Mouse (Mus musculus): Measurements from ENCODE around the gene Ndufaf2.

Ndufaf2 gene

DNA sequence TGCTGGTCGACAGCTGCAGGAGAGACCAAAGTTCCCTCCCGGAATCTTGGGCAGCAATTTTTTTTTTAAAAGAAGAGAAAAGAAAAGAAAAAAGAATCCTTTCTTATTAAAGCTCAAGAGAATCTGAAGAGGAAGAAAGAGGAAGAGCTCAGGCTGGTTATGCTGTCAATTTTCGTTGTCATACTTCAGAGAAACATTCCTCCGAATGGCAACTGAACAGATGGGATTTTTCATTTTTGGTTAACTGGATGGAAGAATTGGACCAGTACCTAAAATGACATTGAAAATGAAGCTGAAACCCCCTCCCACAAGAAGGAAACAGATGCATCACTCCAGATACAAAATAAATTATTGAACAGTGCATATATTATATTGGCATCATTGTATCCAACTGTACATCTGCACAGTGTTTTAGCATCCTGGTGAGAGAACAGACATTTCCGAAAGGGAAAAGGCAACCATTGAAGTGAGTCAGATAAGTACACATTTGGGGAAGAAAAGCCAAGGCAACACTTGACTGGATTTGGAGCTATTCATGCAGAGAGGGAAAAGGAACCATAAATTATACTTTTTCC, 19.9 kb downstream of the Ndufaf2 start:
- no peak for DNase-seq (ENCODE audit: low read depth, low spot score)

DNA sequence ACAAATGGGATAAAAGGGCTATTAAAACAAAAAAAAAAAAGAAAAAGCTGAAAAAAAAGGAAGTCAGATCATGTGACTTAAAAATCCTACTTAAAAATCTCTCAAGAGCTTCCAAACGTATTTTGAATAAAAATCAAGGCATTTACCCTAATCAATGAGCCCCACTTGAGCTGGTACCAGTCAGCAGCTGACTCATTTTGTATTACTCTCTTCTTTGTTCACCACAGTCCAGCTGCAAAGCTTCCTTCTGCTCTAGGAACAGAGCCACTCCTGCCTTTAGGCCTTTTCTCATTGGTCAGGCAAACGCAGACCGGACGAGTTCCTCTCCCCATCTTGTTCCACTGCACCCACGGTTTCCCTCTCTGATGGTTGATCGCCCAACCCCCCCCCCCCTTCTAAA, 22.8 kb downstream of the Ndufaf2 start:
- no peak for DNase-seq (ENCODE audit: low read depth, low spot score)

- DNase-seq (ENCODE audit: low read depth, low spot score): no peak
Observed at GRCm38 (mm10) chr13:108132031-108132819, 26.2 kb downstream of the Ndufaf2 start.

GRCm38 (mm10) chr13:108130737-108131136, 27.7 kb downstream of the Ndufaf2 start:
- no peak for DNase-seq (ENCODE audit: low read depth, low spot score)

DNA sequence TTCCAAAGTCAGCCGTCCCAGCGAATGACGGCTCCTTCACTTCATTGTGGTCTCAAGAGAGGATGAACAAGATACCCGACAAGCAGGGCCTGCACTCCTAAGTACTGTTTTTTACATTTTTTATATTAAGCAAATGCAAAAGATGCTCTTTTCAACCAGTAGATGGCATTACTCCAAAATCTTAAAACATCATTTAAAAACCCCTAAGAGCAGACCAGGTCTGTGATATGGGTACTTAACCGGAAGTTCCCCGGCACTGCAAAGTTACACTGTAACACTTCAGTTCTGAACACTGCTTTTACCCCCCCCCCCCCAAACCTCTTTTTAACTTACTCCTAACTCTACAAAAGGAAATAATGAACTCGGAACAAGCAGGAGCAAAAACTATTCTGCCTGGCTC, 29.4 kb downstream of the Ndufaf2 start:
- no peak for DNase-seq (ENCODE audit: low read depth, low spot score)

DNA sequence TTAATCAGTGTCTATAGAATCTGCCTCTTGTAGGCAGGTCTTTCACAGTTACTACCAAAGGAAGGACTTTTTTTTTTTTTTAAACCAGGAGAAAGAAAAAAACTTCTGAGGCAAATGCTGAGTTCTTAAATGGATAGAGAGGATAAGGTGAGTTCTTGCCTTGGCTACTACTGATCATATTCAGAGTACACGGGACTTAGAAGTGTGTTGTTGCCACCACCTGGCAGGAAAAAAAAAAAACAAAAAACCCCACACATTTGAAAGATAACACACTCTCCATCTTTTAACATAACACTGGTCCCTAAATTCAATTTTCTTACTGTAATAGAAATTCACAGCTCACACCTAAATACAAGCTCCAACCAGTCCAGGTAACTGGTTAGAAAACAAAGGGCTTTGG, 30.5 kb downstream of the Ndufaf2 start:
- DNase-seq (ENCODE audit: low read depth, low spot score): no peak

DNA sequence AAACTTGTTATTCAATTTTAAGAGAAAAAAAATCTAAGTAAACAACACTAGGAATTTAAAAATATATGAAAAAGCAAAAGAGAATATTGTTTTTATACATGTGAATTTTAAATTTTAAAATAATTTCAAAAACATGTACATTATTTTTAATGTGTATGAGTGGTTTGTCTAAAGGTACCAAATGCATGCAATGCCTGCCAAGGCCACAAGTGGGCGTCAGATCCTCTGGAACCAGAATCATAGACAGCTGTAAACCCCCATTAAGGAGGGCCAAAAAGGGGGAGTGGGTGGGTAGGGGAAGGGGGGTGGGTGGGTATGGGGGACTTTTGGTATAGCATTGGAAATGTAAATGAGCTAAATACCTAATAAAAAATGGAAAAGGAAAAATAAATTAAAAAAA, 31.3 kb downstream of the Ndufaf2 start:
- DNase-seq (ENCODE audit: low read depth, low spot score): peak; percentile 13

DNA sequence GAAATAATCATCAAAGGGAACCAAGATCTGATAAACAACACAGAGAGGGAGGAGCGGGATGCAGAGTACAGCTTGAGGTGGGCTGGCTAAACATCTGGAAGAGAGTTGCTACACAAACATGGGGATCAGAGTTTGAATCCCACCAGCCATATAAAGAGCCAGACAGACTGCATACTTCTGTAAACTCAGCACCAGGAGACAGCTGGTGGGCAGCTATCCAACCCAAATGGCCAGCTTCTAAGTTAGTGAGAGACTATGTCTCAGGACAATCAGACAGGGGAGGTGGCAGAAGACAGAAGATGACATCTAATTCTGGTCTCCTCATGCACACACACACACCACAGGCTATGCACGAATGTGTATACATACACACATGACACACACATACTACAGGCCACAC, 32.2 kb downstream of the Ndufaf2 start:
- DNase-seq (ENCODE audit: low read depth, low spot score): no peak

DNA sequence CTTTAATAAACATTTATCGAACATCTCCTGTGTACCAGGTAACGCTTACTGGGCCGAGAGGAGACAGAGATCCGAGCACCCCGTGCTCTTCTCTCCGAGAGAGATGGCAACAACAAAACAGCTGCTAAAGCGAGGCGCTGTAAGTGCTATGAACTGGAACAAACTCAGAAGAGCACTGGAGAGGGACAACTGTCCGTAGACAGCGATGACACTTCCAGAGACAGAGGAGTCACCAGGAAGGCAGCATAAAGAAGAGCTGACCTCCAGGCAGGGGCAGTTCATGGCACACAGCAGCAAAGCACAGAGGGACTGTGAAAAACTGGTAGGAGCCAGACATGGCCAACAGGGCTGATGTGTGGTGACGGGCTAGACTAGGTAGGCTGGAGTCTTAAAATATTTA, 34.3 kb downstream of the Ndufaf2 start:
- DNase-seq (ENCODE audit: low read depth, low spot score): no peak

DNA sequence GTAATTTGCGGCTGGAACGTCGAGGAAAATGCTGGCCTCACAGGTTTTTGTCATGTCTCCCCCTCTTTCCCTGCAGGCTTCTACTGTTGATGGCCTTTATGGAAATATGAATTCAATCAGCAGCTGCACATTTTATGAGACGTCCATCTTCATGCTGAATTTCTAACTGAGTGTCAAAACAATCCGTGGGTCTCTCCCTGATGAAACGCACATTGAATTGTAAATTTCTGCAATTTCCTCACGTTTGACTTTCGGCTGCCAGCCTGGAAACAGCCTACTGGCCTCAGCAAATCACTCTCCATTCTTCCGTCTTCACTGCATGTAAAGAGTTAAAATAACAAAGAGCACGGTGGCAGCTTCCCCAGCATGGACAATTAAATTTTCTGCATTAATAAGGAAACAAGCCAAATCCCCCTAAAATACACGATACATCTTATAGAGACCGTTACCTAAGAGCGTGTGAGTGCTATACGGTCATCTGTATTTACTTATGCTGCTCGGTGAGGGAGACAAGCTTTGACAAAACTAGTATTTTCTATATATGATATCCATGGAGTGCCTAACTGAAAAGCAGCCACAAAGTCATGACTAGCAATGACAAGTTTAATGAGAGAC, 35.2 kb downstream of the Ndufaf2 start:
- DNase-seq (ENCODE audit: low read depth, low spot score): no peak

GRCm38 (mm10) chr13:108119411-108120310, 38.8 kb downstream of the Ndufaf2 start:
- no peak for DNase-seq (ENCODE audit: low read depth, low spot score)

- DNase-seq (ENCODE audit: low read depth, low spot score): no peak
Observed at GRCm38 (mm10) chr13:108118188-108118587, 40.2 kb downstream of the Ndufaf2 start.

DNA sequence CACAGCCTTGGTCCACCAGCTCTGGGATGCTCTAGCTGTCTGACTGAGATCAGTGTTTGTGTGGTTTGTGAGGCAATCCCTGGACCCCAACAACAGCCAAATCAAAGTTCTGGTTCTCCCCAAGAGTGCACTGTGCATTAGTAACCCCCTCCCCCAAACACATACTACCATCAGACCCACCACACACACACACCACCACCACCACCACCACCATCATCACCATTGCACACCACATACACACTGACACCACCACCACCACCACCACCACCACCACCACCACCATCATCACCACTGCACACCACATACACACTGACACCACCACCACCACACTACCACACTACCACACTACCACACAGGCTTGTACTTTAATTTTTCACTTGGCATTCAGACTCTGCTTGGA, 40.8 kb downstream of the Ndufaf2 start:
- DNase-seq (ENCODE audit: low read depth, low spot score): no peak

DNA sequence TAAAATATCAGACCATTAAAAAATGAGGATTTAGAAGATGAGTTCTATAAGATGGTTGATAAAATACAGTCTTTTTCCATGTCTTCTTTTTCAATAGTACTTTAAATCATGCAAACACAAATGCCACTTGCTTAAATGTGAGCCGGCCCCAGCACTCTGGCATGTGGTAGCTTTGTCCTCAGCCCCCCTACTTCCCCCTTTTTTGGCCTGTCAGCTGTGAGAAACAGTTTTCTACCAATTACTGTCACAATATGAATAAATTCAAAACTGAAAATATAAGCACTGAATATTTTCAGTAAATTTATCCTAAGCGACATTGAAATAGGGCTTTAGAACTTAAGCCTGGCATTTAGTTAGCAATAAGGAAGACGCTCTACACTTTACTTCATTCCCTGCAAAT, 44.2 kb downstream of the Ndufaf2 start:
- DNase-seq (ENCODE audit: low read depth, low spot score): no peak

- no peak for DNase-seq (ENCODE audit: low read depth, low spot score)
Observed at GRCm38 (mm10) chr13:108113536-108113935, 44.9 kb downstream of the Ndufaf2 start.

DNA sequence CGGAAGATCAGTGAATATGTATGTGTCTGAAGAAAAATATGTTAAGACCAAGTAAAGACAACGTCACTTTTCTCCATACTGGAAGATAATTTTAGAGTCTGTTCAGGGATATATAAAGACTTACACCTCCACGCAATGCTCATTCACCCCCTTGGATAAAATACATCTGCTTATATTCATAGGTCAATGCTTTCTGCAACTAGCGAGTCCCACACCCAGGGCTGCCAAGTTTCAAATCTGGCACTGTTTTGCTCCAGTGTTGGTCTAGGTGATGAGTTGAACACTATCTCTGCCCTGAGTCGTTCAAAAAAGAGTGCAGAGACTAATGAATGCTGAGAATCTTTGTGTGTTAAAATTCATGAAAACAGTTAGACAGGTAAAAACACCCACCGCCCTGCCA, 47.5 kb downstream of the Ndufaf2 start:
- no peak for DNase-seq (ENCODE audit: low read depth, low spot score)

DNA sequence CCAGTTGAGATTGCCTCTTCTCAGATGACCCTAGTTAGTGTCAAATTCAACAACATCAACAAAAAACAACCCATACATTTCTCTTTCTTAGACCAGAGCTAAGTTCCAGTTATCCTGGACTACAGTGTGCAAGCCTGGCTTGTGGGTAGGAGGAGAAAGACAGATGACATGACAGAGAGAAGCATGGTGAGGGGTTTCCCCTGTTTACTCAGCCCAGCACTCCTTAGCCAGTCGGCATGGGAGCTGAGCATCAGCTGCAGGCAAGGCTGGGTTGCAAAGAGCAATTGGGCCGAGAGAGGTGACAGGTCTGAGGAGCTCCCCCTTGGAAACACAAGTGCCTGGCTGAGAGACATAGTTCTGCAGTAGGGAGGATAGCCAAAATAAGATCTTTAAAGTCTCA, 57.7 kb downstream of the Ndufaf2 start:
- no peak for DNase-seq (ENCODE audit: low read depth, low spot score)

DNA sequence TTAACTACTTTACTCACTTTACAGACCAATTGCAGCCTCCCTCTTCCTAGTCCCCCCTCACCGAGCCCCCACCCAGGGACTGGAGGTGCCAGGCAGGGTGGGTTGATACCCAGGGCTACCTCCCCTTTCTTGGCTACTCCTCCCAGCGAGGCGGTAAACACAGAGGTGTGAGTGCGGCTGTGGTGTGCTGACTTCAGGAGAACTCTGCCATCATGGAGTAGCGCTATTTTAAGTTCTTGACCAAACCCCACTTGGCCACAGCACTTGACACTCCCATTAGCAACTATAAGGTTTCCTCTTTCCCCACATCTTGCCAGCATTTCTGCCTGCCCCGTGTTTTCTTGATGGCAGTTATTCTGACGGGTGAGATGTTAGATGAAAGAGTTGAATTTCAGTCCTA, 62.0 kb downstream of the Ndufaf2 start:
- DNase-seq (ENCODE audit: low read depth, low spot score): no peak

GRCm38 (mm10) chr13:108095617-108096016, 62.8 kb downstream of the Ndufaf2 start:
- DNase-seq (ENCODE audit: low read depth, low spot score): no peak

DNA sequence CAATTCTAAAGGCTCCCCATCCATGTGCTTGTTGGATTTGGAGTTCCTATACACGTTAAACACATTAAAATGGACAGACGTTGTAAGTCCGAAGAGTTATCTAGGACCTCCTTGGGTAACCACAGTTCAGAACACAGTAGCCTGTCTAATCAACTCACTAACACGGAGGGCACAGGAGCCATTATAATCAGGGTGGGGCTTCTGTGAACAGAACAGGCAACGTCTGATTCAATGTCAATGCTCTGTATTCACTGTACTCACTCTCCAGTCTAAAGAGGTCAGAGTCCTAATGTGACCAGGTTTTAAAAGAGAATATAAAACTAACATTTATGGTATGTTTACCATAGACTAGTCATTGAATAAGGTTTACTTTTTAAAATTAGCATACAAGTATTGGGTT, 63.7 kb downstream of the Ndufaf2 start:
- no peak for DNase-seq (ENCODE audit: low read depth, low spot score)

- no peak for DNase-seq (ENCODE audit: low read depth, low spot score)
Observed at GRCm38 (mm10) chr13:108092290-108092689, 66.1 kb downstream of the Ndufaf2 start.

DNA sequence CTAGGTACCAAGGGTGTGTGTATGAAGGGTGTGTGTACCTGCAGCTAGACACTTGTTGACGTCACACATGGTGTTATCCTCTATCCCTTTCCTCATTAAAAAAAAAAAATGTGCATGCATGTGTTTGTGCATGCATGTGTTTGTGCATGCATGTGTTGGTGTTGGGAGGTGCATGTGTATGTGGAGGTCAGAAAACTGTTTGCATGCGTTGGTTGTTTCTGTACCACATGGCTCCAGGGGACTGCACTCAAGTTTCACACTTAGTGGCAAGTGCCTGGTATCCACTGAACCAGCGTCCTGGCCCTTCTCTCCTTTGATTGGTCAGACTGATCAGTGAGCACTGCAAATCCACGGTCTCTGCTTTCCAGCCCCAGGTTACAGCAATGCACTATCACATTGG, 71.7 kb downstream of the Ndufaf2 start:
- DNase-seq (ENCODE audit: low read depth, low spot score): no peak
